Mouse (Mus musculus) hindbrain, embryonic 16.5 days (tissue): ENCODE data around the gene Tnks1bp1. TPM values are rescaled to one million over a fixed set of nuclear protein-coding genes. Genes with fewer than 3 reads are reported as not detected.

Experiments used
- ATAC-seq: fragments of 200-750 bp; cut with Nextera tagmentation; 2 replicates; pipeline ENCODE4 v1.8.0; 2017; ENCODE audit warnings: moderate TSS enrichment, moderate library complexity
- H3K27ac ChIP-seq: fragments of 300-500 bp; sonication (generic); 2 replicates; pipeline ENCODE4 v1.5.1; 2014; ENCODE audit warnings: low read depth, mild to moderate bottlenecking, control low read depth, low read length, moderate library complexity
- H3K27me3 ChIP-seq: fragments of 300-500 bp; sonication (generic); replicated peaks from 2 replicates; pipeline ENCODE4 v1.6.1; 2014; ENCODE audit warnings: low read length; ENCODE audit not compliant: control insufficient read depth, insufficient read depth
- H3K36me3 ChIP-seq: fragments of 300-500 bp; sonication (generic); 2 replicates; pipeline ENCODE4 v1.6.1; 2014; ENCODE audit warnings: mild to moderate bottlenecking, low read length, moderate library complexity, mixed read lengths; ENCODE audit not compliant: control insufficient read depth, insufficient read depth
- H3K4me1 ChIP-seq: fragments of 300-500 bp; sonication (generic); 2 replicates; pipeline ENCODE4 v1.6.1; 2014; ENCODE audit warnings: low read depth, low read length; ENCODE audit not compliant: control insufficient read depth, insufficient read depth
- H3K4me2 ChIP-seq: fragments of 300-500 bp; sonication (generic); 2 replicates; pipeline ENCODE4 v1.6.1; 2014; ENCODE audit warnings: mild to moderate bottlenecking, low read length, control low read depth, moderate library complexity
- H3K4me3 ChIP-seq: fragments of 300-500 bp; sonication (generic); 2 replicates; pipeline ENCODE4 v1.5.1; 2014; ENCODE audit warnings: mild to moderate bottlenecking, low read length, control low read depth, moderate library complexity
- H3K9ac ChIP-seq: fragments of 300-500 bp; sonication (generic); 2 replicates; pipeline ENCODE4 v1.6.1; 2014; ENCODE audit warnings: low read depth, mild to moderate bottlenecking, control low read depth, low read length, moderate library complexity
- H3K9me3 ChIP-seq: fragments of 300-500 bp; sonication (generic); 2 replicates; pipeline ENCODE4 v1.6.1; 2014; ENCODE audit warnings: mild to moderate bottlenecking, low read length, moderate library complexity; ENCODE audit not compliant: control insufficient read depth
- WGBS: fragments of 180-500 bp; shearing (Covaris S2); extraction: QIAGEN DNeasy Blood & Tissue Kit; methylation state at CpG from one replicate; pipeline ENCODE4 v1.1.7; 2014; 5-methylcytosine and 5-hydroxymethylcytosine counted together
- polyA plus RNA-seq: library from polyadenylated mRNA; unstranded; fragments of >200 nt; fragmentation: Nextera tagmentation; extraction: Ambion mirVana; gene quantifications from 2 replicates; pipeline ENCODE4 v1.2.1, GENCODE M21; 2015

The Tnks1bp1 gene
- polyA plus RNA-seq, 1 experiment from 2014 or later = 19.6 TPM

- H3K9me3 ChIP-seq = no peaks in the 10 kb centered on the region
- no peaks in the 10 kb centered on the region for H3K27me3 ChIP-seq
- H3K27ac ChIP-seq = no peak overlapping the region
- no peak for ATAC-seq
- H3K36me3 ChIP-seq = no peaks in the 10 kb centered on the region
- H3K4me2 ChIP-seq = no peak overlapping the region
- no peak overlapping the region for H3K4me3 ChIP-seq
- no peak overlapping the region for H3K9ac ChIP-seq
- no peaks in the 10 kb centered on the region for H3K4me1 ChIP-seq
- 87% methylated on average over 14 of the region's 14 CpGs for WGBS
Measured at GRCm38 (mm10) chr2:85012679-85013078, 35.1 kb upstream of the Tnks1bp1 start.

- Histone ChIP-seq H3K36me3 (no peaks in the 10 kb centered on the region), H3K9ac (no peak overlapping the region), H3K4me2 (no peak overlapping the region), H3K4me3 (no peak overlapping the region), H3K27me3 (no peaks in the 10 kb centered on the region), H3K27ac (no peak overlapping the region), H3K4me1 (no peaks in the 10 kb centered on the region), H3K9me3 (no peaks in the 10 kb centered on the region)
- ATAC-seq = no peak
- WGBS = 87% methylated on average over 5 of the region's 5 CpGs
Measured at GRCm38 (mm10) chr2:85013826-85014587, 33.8 kb upstream of the Tnks1bp1 start.

- Histone ChIP-seq H3K4me2 (no peak overlapping the region), H3K9me3 (no peaks in the 10 kb centered on the region), H3K27me3 (no peaks in the 10 kb centered on the region), H3K36me3 (no peaks in the 10 kb centered on the region), H3K4me1 (no peaks in the 10 kb centered on the region), H3K4me3 (no peak overlapping the region), H3K27ac (no peak overlapping the region), H3K9ac (no peak overlapping the region)
- 59% methylated on average over 3 of the region's 3 CpGs for WGBS
- no peak for ATAC-seq
Measured at GRCm38 (mm10) chr2:85014588-85014982, 33.2 kb upstream of the Tnks1bp1 start.

GRCm38 (mm10) chr2:85022043-85022442 lies 25.8 kb upstream of the Tnks1bp1 start:
- Histone ChIP-seq H3K36me3 (no peaks in the 10 kb centered on the region), H3K4me3 (no peak overlapping the region)
- 19% methylated on average over 4 of the region's 4 CpGs for WGBS

GRCm38 (mm10) chr2:85026178-85026577 lies 21.6 kb upstream of the Tnks1bp1 start:
- no peaks in the 10 kb centered on the region for H3K36me3 ChIP-seq
- no peak for ATAC-seq
- no peak overlapping the region for H3K4me2 ChIP-seq
- no peaks in the 10 kb centered on the region for H3K27me3 ChIP-seq
- no peak overlapping the region for H3K4me3 ChIP-seq
- H3K27ac ChIP-seq = no peak overlapping the region
- no peak overlapping the region for H3K9ac ChIP-seq
- H3K9me3 ChIP-seq = no peaks in the 10 kb centered on the region
- no peaks in the 10 kb centered on the region for H3K4me1 ChIP-seq
- 85% methylated on average over 3 of the region's 3 CpGs for WGBS

More at GRCm38 (mm10) chr2:85022043-85022442, 25.8 kb upstream of the Tnks1bp1 start:
- Histone ChIP-seq H3K9me3 (no peaks in the 10 kb centered on the region), H3K4me1 (no peaks in the 10 kb centered on the region), H3K4me2 (no peak overlapping the region), H3K27me3 (no peaks in the 10 kb centered on the region), H3K9ac (no peak overlapping the region), H3K27ac (no peak overlapping the region)
- no peak; the same call in 1 of the 2 replicates for ATAC-seq

- H3K36me3 ChIP-seq = no peaks in the 10 kb centered on the region
- no peaks in the 10 kb centered on the region for H3K9me3 ChIP-seq
- WGBS = 80% methylated on average over 5 of the region's 5 CpGs
- H3K4me3 ChIP-seq = no peak overlapping the region
- H3K4me2 ChIP-seq = no peak overlapping the region
- H3K27ac ChIP-seq = no peak overlapping the region
- no peaks in the 10 kb centered on the region for H3K4me1 ChIP-seq
- H3K27me3 ChIP-seq = no peaks in the 10 kb centered on the region
- no peak for ATAC-seq
- H3K9ac ChIP-seq = no peak overlapping the region
Measured at GRCm38 (mm10) chr2:85027281-85027680, 20.5 kb upstream of the Tnks1bp1 start.

- no peaks in the 10 kb centered on the region for H3K4me1 ChIP-seq
- H3K27ac ChIP-seq = no peak overlapping the region
- WGBS = 52% methylated on average over 6 of the region's 6 CpGs
- no peaks in the 10 kb centered on the region for H3K36me3 ChIP-seq
- no peaks in the 10 kb centered on the region for H3K27me3 ChIP-seq
- H3K4me3 ChIP-seq = no peak overlapping the region
- H3K4me2 ChIP-seq = no peak overlapping the region
- H3K9me3 ChIP-seq = no peaks in the 10 kb centered on the region
- no peak overlapping the region for H3K9ac ChIP-seq
- no peak for ATAC-seq
Measured at GRCm38 (mm10) chr2:85029897-85030296, 17.9 kb upstream of the Tnks1bp1 start.

- H3K4me2 ChIP-seq = no peak overlapping the region
- no peak for ATAC-seq
- no peak overlapping the region for H3K27ac ChIP-seq
- H3K4me3 ChIP-seq = no peak overlapping the region
- WGBS = 66% methylated on average over 6 of the region's 6 CpGs
- no peaks in the 10 kb centered on the region for H3K9me3 ChIP-seq
- no peaks in the 10 kb centered on the region for H3K4me1 ChIP-seq
- H3K9ac ChIP-seq = no peak overlapping the region
- H3K27me3 ChIP-seq = no peaks in the 10 kb centered on the region
- no peaks in the 10 kb centered on the region for H3K36me3 ChIP-seq
Measured at GRCm38 (mm10) chr2:85030989-85031388, 16.8 kb upstream of the Tnks1bp1 start.

- Histone ChIP-seq H3K27me3 (no peaks in the 10 kb centered on the region), H3K27ac (no peak overlapping the region), H3K4me1 (peaks cover 11% of the 10 kb centered on the region), H3K9me3 (no peaks in the 10 kb centered on the region), H3K9ac (no peak overlapping the region), H3K36me3 (no peaks in the 10 kb centered on the region), H3K4me2 (no peak overlapping the region), H3K4me3 (no peak overlapping the region)
- no peak for ATAC-seq
- WGBS = 86% methylated on average over 2 of the region's 2 CpGs
Measured at GRCm38 (mm10) chr2:85033121-85033520, 14.7 kb upstream of the Tnks1bp1 start.
